Mouse (Mus musculus) CH12.LX (cell line): ENCODE data around the gene Ppil6. TPM values are rescaled to one million over a fixed set of nuclear protein-coding genes. Genes with fewer than 3 reads are reported as not detected.

Experiments
- DNase-seq: peaks from one replicate; pipeline ENCODE4 v3.0.0-alpha.2; 2013; ENCODE audit errors: extremely low read depth
- H3K27ac ChIP-seq: 2 replicates; pipeline ENCODE4 v1.5.1; 2012; ENCODE audit warnings: low read depth, mild to moderate bottlenecking, control low read depth, moderate library complexity; ENCODE audit not compliant: insufficient read depth
- H3K27me3 ChIP-seq: replicated peaks from 2 replicates; pipeline ENCODE3; 2012; ENCODE audit warnings: inconsistent platforms
- H3K36me3 ChIP-seq, 2 experiments: replicated peaks in 1 of 2; 2 replicates each; pipeline versions ENCODE3 to v1.6.1; 2012; ENCODE audit warnings: inconsistent platforms in 1 of 2, low read length in 1 of 2, mild to moderate bottlenecking in 1 of 2, mixed read lengths in 1 of 2, moderate library complexity in 1 of 2; ENCODE audit not compliant: control insufficient read depth in 1 of 2, insufficient read depth in 1 of 2
- H3K4me1 ChIP-seq, 2 experiments: 2 replicates each; pipeline ENCODE4 v1.6.1; 2012; ENCODE audit warnings: inconsistent platforms in 1 of 2, moderate library complexity in 1 of 2; ENCODE audit not compliant: insufficient read depth in 2 of 2, control insufficient read depth in 1 of 2
- H3K4me2 ChIP-seq: 2 replicates; pipeline ENCODE4 v1.6.1; 2012; ENCODE audit warnings: low read depth, mild to moderate bottlenecking, control low read depth; ENCODE audit not compliant: poor library complexity, insufficient read depth, severe bottlenecking
- H3K4me3 ChIP-seq, 3 experiments: fragments of 150-350 bp in 1 of 3; sonication (generic) in 1 of 3; replicated peaks in 1 of 3; 2 replicates each; pipeline versions ENCODE3 to v1.5.1; 2011 to 2012; ENCODE audit warnings: low read depth in 2 of 3, low read length in 2 of 3, mild to moderate bottlenecking in 2 of 3, moderate library complexity in 2 of 3, control low read depth in 1 of 3, improper control_type of control experiment in 1 of 3, inconsistent platforms in 1 of 3, mixed read lengths in 1 of 3; ENCODE audit not compliant: poor library complexity in 1 of 3
- H3K79me2 ChIP-seq: replicated peaks from 2 replicates; pipeline ENCODE4 v1.6.1; 2012; ENCODE audit warnings: mild to moderate bottlenecking, moderate library complexity; ENCODE audit not compliant: control insufficient read depth, poor library complexity, insufficient read depth, severe bottlenecking; ENCODE audit errors: extremely low read depth
- H3K9ac ChIP-seq: 2 replicates; pipeline ENCODE4 v1.6.1; 2012; ENCODE audit warnings: low read depth, mild to moderate bottlenecking, control low read depth, moderate library complexity; ENCODE audit not compliant: insufficient read depth
- H3K9me3 ChIP-seq: replicated peaks from 2 replicates; pipeline ENCODE3; 2012; ENCODE audit warnings: low read length, inconsistent platforms, mixed read lengths
- BHLHE40 ChIP-seq: IDR thresholded peaks from 2 replicates; pipeline ENCODE4 v1.6.1; 2011; ENCODE audit warnings: mild to moderate bottlenecking, low read depth, low read length, improper control_type of control experiment
- CHD1 ChIP-seq: IDR thresholded peaks from 2 replicates; pipeline ENCODE4 v1.6.1; 2012; ENCODE audit warnings: low read depth, low read length, improper control_type of control experiment, inconsistent platforms
- CHD2 ChIP-seq: IDR thresholded peaks from 2 replicates; pipeline ENCODE4 v1.6.1; 2011; ENCODE audit warnings: low read length, improper control_type of control experiment
- CTCF ChIP-seq, 2 experiments: IDR thresholded peaks in 1 of 2; conservative IDR thresholded peaks in 1 of 2; 2 replicates each; pipeline ENCODE4 v1.5.1; 2011 to 2012; ENCODE audit warnings: low read depth in 2 of 2, low read length in 2 of 2, improper control_type of control experiment in 1 of 2, inconsistent platforms in 1 of 2, mild to moderate bottlenecking in 1 of 2, moderate library complexity in 1 of 2
- ELF1 ChIP-seq: IDR thresholded peaks from 2 replicates; pipeline ENCODE4 v1.6.1; 2014; ENCODE audit warnings: low read depth, mild to moderate bottlenecking, inconsistent platforms, low read length, improper control_type of control experiment
- GABPA ChIP-seq: IDR thresholded peaks from 2 replicates; pipeline ENCODE4 v1.6.1; 2012; ENCODE audit warnings: low read depth, low read length, improper control_type of control experiment, inconsistent platforms; ENCODE audit not compliant: insufficient replicate concordance
- HCFC1 ChIP-seq: IDR thresholded peaks from 2 replicates; pipeline ENCODE4 v1.6.1; 2012; ENCODE audit warnings: low read depth, mild to moderate bottlenecking, inconsistent platforms, low read length, improper control_type of control experiment
- IRF4 ChIP-seq: IDR thresholded peaks from 2 replicates; pipeline ENCODE4 v1.6.1; 2014; ENCODE audit warnings: low read depth, mild to moderate bottlenecking, inconsistent platforms, low read length, improper control_type of control experiment
- JUN ChIP-seq: IDR thresholded peaks from 2 replicates; pipeline ENCODE4 v1.6.1; 2011; ENCODE audit warnings: low read depth, mild to moderate bottlenecking, low read length, improper control_type of control experiment, moderate library complexity; ENCODE audit not compliant: insufficient read depth
- JUND ChIP-seq: conservative IDR thresholded peaks from 2 replicates; pipeline ENCODE4 v1.6.1; 2011; ENCODE audit warnings: low read depth, low read length, improper control_type of control experiment
- KAT2A ChIP-seq: IDR thresholded peaks from 2 replicates; pipeline ENCODE4 v1.6.1; 2012; ENCODE audit warnings: low read length, improper control_type of control experiment, inconsistent platforms; ENCODE audit not compliant: insufficient replicate concordance
- MAFK ChIP-seq: IDR thresholded peaks from 2 replicates; pipeline ENCODE4 v1.6.1; 2011; ENCODE audit warnings: low read length, improper control_type of control experiment; ENCODE audit not compliant: insufficient replicate concordance
- MAX ChIP-seq: IDR thresholded peaks from 2 replicates; pipeline ENCODE4 v1.6.1; 2011; ENCODE audit warnings: low read length, improper control_type of control experiment
- MEF2A ChIP-seq: IDR thresholded peaks from 2 replicates; pipeline ENCODE4 v1.6.1; 2014; ENCODE audit warnings: low read depth, mild to moderate bottlenecking, inconsistent platforms, low read length, improper control_type of control experiment, borderline replicate concordance
- MXI1 ChIP-seq: IDR thresholded peaks from 2 replicates; pipeline ENCODE4 v1.6.1; 2011; ENCODE audit warnings: mild to moderate bottlenecking, low read depth, low read length, improper control_type of control experiment
- NELFE ChIP-seq: IDR thresholded peaks from 2 replicates; pipeline ENCODE4 v1.6.1; 2011; ENCODE audit warnings: low read depth, low read length, improper control_type of control experiment
- POLR2A ChIP-seq: IDR thresholded peaks from 2 replicates; pipeline ENCODE4 v1.6.1; 2011; ENCODE audit warnings: low read depth, mild to moderate bottlenecking, improper control_type of control experiment, low read length
- POLR2AphosphoS2 ChIP-seq: IDR thresholded peaks from 2 replicates; pipeline ENCODE4 v1.6.1; 2011; ENCODE audit warnings: low read depth, low read length, improper control_type of control experiment
- RAD21 ChIP-seq: IDR thresholded peaks from 2 replicates; pipeline ENCODE4 v1.6.1; 2011; ENCODE audit warnings: low read depth, mild to moderate bottlenecking, low read length, improper control_type of control experiment, moderate library complexity
- RCOR1 ChIP-seq: conservative IDR thresholded peaks from 2 replicates; pipeline ENCODE4 v1.6.1; 2012; ENCODE audit warnings: low read depth, mild to moderate bottlenecking, inconsistent platforms, low read length, improper control_type of control experiment
- SIN3A ChIP-seq: IDR thresholded peaks from 2 replicates; pipeline ENCODE4 v1.6.1; 2012; ENCODE audit warnings: low read length, improper control_type of control experiment, inconsistent platforms
- TBP ChIP-seq: conservative IDR thresholded peaks from 2 replicates; pipeline ENCODE4 v1.6.1; 2011; ENCODE audit warnings: low read depth, low read length, improper control_type of control experiment
- UBTF ChIP-seq: IDR thresholded peaks from 2 replicates; pipeline ENCODE4 v1.6.1; 2012; ENCODE audit warnings: low read depth, mild to moderate bottlenecking, inconsistent platforms, low read length, improper control_type of control experiment, moderate library complexity
- USF1 ChIP-seq: IDR thresholded peaks from 2 replicates; pipeline ENCODE4 v1.6.1; 2014; ENCODE audit warnings: low read depth, mild to moderate bottlenecking, inconsistent platforms, low read length, improper control_type of control experiment
- ZC3H11A ChIP-seq: IDR thresholded peaks from 2 replicates; pipeline ENCODE4 v1.6.1; 2012; ENCODE audit warnings: low read depth, mild to moderate bottlenecking, inconsistent platforms, low read length, improper control_type of control experiment
- ZMIZ1 ChIP-seq: IDR thresholded peaks from 2 replicates; pipeline ENCODE4 v1.6.1; 2012; ENCODE audit warnings: low read depth, mild to moderate bottlenecking, inconsistent platforms, low read length, improper control_type of control experiment
- ZNF384 ChIP-seq: IDR thresholded peaks from 2 replicates; pipeline ENCODE4 v1.6.1; 2012; ENCODE audit warnings: low read depth, low read length, improper control_type of control experiment, inconsistent platforms
- dilution Hi-C: fragments of 300-500 bp; cut with MboI; formaldehyde crosslinking; loops from 2 replicates; pipeline ENCODE4 v1.14.3; 2020; ENCODE audit warnings: low sequenced_read_pairs; ENCODE audit not compliant: extremely low pct_unique_long_range_greater_than_20kb, extremely low pct_ligation_motif_present
- in situ Hi-C: fragments of 300-500 bp; cut with MboI; formaldehyde crosslinking; loops from 3 replicates; pipeline ENCODE4 v1.14.3; 2019; ENCODE audit warnings: low sequenced_read_pairs, low pct_ligation_motif_present, low pct_unique_long_range_greater_than_20kb, mixed read lengths
- polyA plus RNA-seq: library from polyadenylated mRNA; unstranded; fragments of >175 nt; gene quantifications from 2 replicates; pipeline ENCODE4 v1.2.1, GENCODE M21; 2012; ENCODE audit warnings: low read depth; ENCODE audit not compliant: insufficient read length
- total RNA-seq, 2 experiments: library from RNA; depleted of rRNA; stranded (reverse); fragments of 300-350 nt in 1 of 2; fragments of >200 nt in 1 of 2; gene quantifications; 2 replicates each; pipeline ENCODE4 v1.2.3; 2012 to 2014

The Ppil6 gene
- total and polyA plus RNA-seq, 3 experiments: not detected

GRCm38 (mm10) chr10:41452791-41453190 lies 37.4 kb upstream of the Ppil6 start:
- H3K9ac ChIP-seq: no peak overlapping the region
- TF ChIP-seq MEF2A: no peak
- TF ChIP-seq ZNF384: no peak
- TF ChIP-seq MAX: no peak
- no peak for TF ChIP-seq ZC3H11A
- no peak for TF ChIP-seq MAFK
- no peak for TF ChIP-seq RAD21
- no peak for TF ChIP-seq NELFE
- TF ChIP-seq SIN3A: no peak
- no peak for TF ChIP-seq MXI1
- TF ChIP-seq JUN: no peak
- no peak for TF ChIP-seq RCOR1
- no peak for TF ChIP-seq GABPA
- TF ChIP-seq CHD1: no peak
- no peak for TF ChIP-seq ELF1
- no peak for TF ChIP-seq CTCF (conservative IDR thresholded peaks at IDR 0.05 in 1 of 2, IDR thresholded peaks at IDR 0.05 in 1 of 2; ENCODE audit: low read depth in 2 of 2, low read length in 2 of 2)
- TF ChIP-seq POLR2A: no peak
- TF ChIP-seq BHLHE40: no peak
- no peak for TF ChIP-seq USF1
- TF ChIP-seq HCFC1: no peak
- no peak for TF ChIP-seq KAT2A
- peaks cover 23% of the 10 kb centered on the region for H3K79me2 ChIP-seq
- H3K36me3 ChIP-seq: peaks cover 36 to 59% of the 10 kb centered on the region in 2 experiments
- H3K4me1 ChIP-seq: peaks cover 14 to 40% of the 10 kb centered on the region in 2 experiments
- dilution Hi-C loops: no loop called here
- in situ Hi-C loops: no loop called here
- no peaks in the 10 kb centered on the region for H3K9me3 ChIP-seq
- no peak for DNase-seq
- H3K4me2 ChIP-seq: no peak overlapping the region
- no peaks in the 10 kb centered on the region for H3K27me3 ChIP-seq
- no peak overlapping the region for H3K27ac ChIP-seq
- H3K4me3 ChIP-seq: no peak overlapping the region

- in situ Hi-C loops: no loop called here
- Histone ChIP-seq H3K4me1 (peaks cover 0 to 13% of the 10 kb centered on the region in 2 experiments; a peak in 3 of 4 replicates), H3K79me2 (no peaks in the 10 kb centered on the region), H3K36me3 (peaks cover 57 to 82% of the 10 kb centered on the region in 2 experiments), H3K4me3 (no peak overlapping the region), H3K9ac (no peak overlapping the region), H3K27ac (no peak overlapping the region), H3K9me3 (no peaks in the 10 kb centered on the region), H3K27me3 (no peaks in the 10 kb centered on the region), H3K4me2 (no peak overlapping the region)
- dilution Hi-C loops: no loop called here
- no peak for DNase-seq
- TF ChIP-seq ZMIZ1: no peak
- no peak for TF ChIP-seq USF1
- no peak for TF ChIP-seq SIN3A
- no peak for TF ChIP-seq CHD1
- no peak for TF ChIP-seq JUND
- TF ChIP-seq ELF1: no peak
- no peak for TF ChIP-seq MEF2A
- no peak for TF ChIP-seq HCFC1
- no peak for TF ChIP-seq POLR2AphosphoS2
- no peak for TF ChIP-seq CHD2
- TF ChIP-seq IRF4: no peak
- no peak for TF ChIP-seq BHLHE40
- TF ChIP-seq UBTF: no peak
- no peak for TF ChIP-seq TBP
Observed at GRCm38 (mm10) chr10:41459990-41460389, 30.2 kb upstream of the Ppil6 start.
